Mouse (Mus musculus) Muller cell, postnatal 12 days (primary cell): ENCODE results near the gene Pdgfc.
"Not testable (repeated sequence)": the region's sequence is repeated elsewhere in the genome, so short reads cannot be mapped to it uniquely, and the experiment has no call there.

ENCODE experiments used
- DNase-seq: peaks from one replicate; pipeline ENCODE4 v3.0.0-alpha.2; 2015; ENCODE audit errors: inconsistent ontology term

Pdgfc gene

GRCm38 (mm10) chr3:81045344-81046050 lies 9.3 kb downstream of the Pdgfc start:
- no peak for DNase-seq

GRCm38 (mm10) chr3:81046652-81047607 lies 10.7 kb downstream of the Pdgfc start:
- DNase-seq: peak; percentile 51

GRCm38 (mm10) chr3:81051522-81051921 lies 15.3 kb downstream of the Pdgfc start:
- DNase-seq: no peak

GRCm38 (mm10) chr3:81052422-81052821 lies 16.2 kb downstream of the Pdgfc start:
- DNase-seq: no peak

- no peak for DNase-seq
Observed at GRCm38 (mm10) chr3:81054074-81054473, 17.9 kb downstream of the Pdgfc start.

- no peak for DNase-seq
Observed at GRCm38 (mm10) chr3:81057719-81058118, 21.5 kb downstream of the Pdgfc start.

- peak; percentile 88 for DNase-seq
Observed at GRCm38 (mm10) chr3:81058527-81059031, 22.4 kb downstream of the Pdgfc start.

GRCm38 (mm10) chr3:81068550-81068949 lies 32.3 kb downstream of the Pdgfc start:
- DNase-seq: no peak

GRCm38 (mm10) chr3:81101136-81101535 lies 64.9 kb downstream of the Pdgfc start:
- DNase-seq: no peak

GRCm38 (mm10) chr3:81102158-81102876 lies 66.1 kb downstream of the Pdgfc start:
- peak; percentile 88 for DNase-seq

- peak; percentile 56 for DNase-seq
Observed at GRCm38 (mm10) chr3:81102877-81103420, 66.7 kb downstream of the Pdgfc start.

- no peak for DNase-seq
Observed at GRCm38 (mm10) chr3:81107515-81107914, 71.3 kb downstream of the Pdgfc start.

GRCm38 (mm10) chr3:81110968-81111367 lies 74.8 kb downstream of the Pdgfc start:
- DNase-seq: no peak

- no peak for DNase-seq
Observed at GRCm38 (mm10) chr3:81112892-81113291, 76.7 kb downstream of the Pdgfc start.

- DNase-seq: no peak
Observed at GRCm38 (mm10) chr3:81120664-81121063, 84.4 kb downstream of the Pdgfc start.

- no peak for DNase-seq
Observed at GRCm38 (mm10) chr3:81121731-81122130, 85.5 kb downstream of the Pdgfc start.

- DNase-seq: no peak
Observed at GRCm38 (mm10) chr3:81123461-81123860, 87.2 kb downstream of the Pdgfc start.

- no peak for DNase-seq
Observed at GRCm38 (mm10) chr3:81127013-81127412, 90.8 kb downstream of the Pdgfc start.

GRCm38 (mm10) chr3:81136985-81137384 lies 100.8 kb downstream of the Pdgfc start:
- DNase-seq: no peak

- DNase-seq: not testable (repeated sequence)
Observed at GRCm38 (mm10) chr3:81138030-81138429, 101.8 kb downstream of the Pdgfc start.

GRCm38 (mm10) chr3:81143730-81144129 lies 107.5 kb downstream of the Pdgfc start:
- DNase-seq: no peak
